Mouse (Mus musculus) olfactory bulb, adult 2 months (tissue): ENCODE data around the gene Olfr553.

Experiments
- CTCF ChIP-seq: fragments of 200-500 bp; IDR thresholded peaks from 2 replicates; pipeline ENCODE4 v1.5.1; 2012; ENCODE audit warnings: low read depth, mild to moderate bottlenecking, low read length, moderate library complexity; ENCODE audit not compliant: insufficient read depth
- POLR2A ChIP-seq: fragments of 200-500 bp; IDR thresholded peaks from 2 replicates; pipeline ENCODE4 v1.6.1; 2012; ENCODE audit warnings: mild to moderate bottlenecking, low read depth, low read length, moderate library complexity; ENCODE audit not compliant: insufficient read depth

GRCm38 (mm10) chr7:102571142-102571541 is 46.9 kb downstream of the Olfr553 start, which contains the start of gene Olfr550:
- TF ChIP-seq CTCF (no peak), POLR2A (no peak)
